Mouse (Mus musculus): ENCODE measurements around the gene Ripor2. TPM values are rescaled to one million over a fixed set of nuclear protein-coding genes. Genes with fewer than 3 reads are reported as not detected.

Ripor2 gene
- 3.7 and 3.8 TPM in 2 replicates for polyA plus RNA-seq (2015; fragmentation: Nextera tagmentation; extraction: Ambion mirVana)

- H3K27ac ChIP-seq (ENCODE audit: low read depth) = no peak within 1 kb of the TSS
- H3K36me3 ChIP-seq (replicated peaks; ENCODE audit: insufficient read depth, low read length) = no peaks in the 10 kb centered on the region
- ATAC-seq = no peak
- no peak within 1 kb of the TSS for H3K4me2 ChIP-seq (ENCODE audit: low read depth, low read length)
- H3K4me1 ChIP-seq (ENCODE audit: insufficient read depth) = 0 out of 2 replicates have a peak, but pooled peaks cover 2% of the 10 kb centered on the region
- 88% methylated on average over 10 of the region's 10 CpGs for WGBS (ENCODE audit: insufficient replicate concordance)
- H3K9me3 ChIP-seq (ENCODE audit: low read length) = no peaks in the 10 kb centered on the region
- no peaks in the 10 kb centered on the region for H3K27me3 ChIP-seq (ENCODE audit: insufficient read depth, low read length)
- no peak within 1 kb of the TSS for H3K9ac ChIP-seq (replicated peaks)
- no peak for TF ChIP-seq EP300 (IDR thresholded peaks at IDR 0.05; ENCODE audit: low read depth)
- no peak for TF ChIP-seq CTCF (IDR thresholded peaks at IDR 0.05; ENCODE audit: low read depth)
- no peak within 1 kb of the TSS for H3K4me3 ChIP-seq (ENCODE audit: low read depth, low read length)
- no peak for DNase-seq
Observed at GRCm38 (mm10) chr13:24581833-24582232, at the start of gene Ripor2. Gene Ripor2 (plus strand): TSS chr13:24582189.

- DNase-seq (no peak), ATAC-seq (no peak)
- Histone ChIP-seq H3K4me2 (ENCODE audit: low read depth, low read length) (no peak overlapping the region), H3K27ac (ENCODE audit: low read depth) (no peak overlapping the region), H3K36me3 (replicated peaks; ENCODE audit: insufficient read depth, low read length) (no peaks in the 10 kb centered on the region), H3K9ac (replicated peaks) (no peak overlapping the region), H3K4me3 (ENCODE audit: low read depth, low read length) (no peak overlapping the region), H3K4me1 (ENCODE audit: insufficient read depth) (no peaks in the 10 kb centered on the region), H3K27me3 (ENCODE audit: insufficient read depth, low read length) (no peaks in the 10 kb centered on the region), H3K9me3 (ENCODE audit: low read length) (no peaks in the 10 kb centered on the region)
- 79% methylated on average over 6 of the region's 6 CpGs for WGBS (ENCODE audit: insufficient replicate concordance)
- TF ChIP-seq CTCF (IDR thresholded peaks at IDR 0.05; ENCODE audit: low read depth) (no peak), EP300 (IDR thresholded peaks at IDR 0.05; ENCODE audit: low read depth) (no peak)
Observed at GRCm38 (mm10) chr13:24536531-24537167, 45.3 kb upstream of the Ripor2 start.

- WGBS (ENCODE audit: insufficient replicate concordance) = 89% methylated on average over 2 of the region's 2 CpGs
- H3K27me3 ChIP-seq (ENCODE audit: insufficient read depth, low read length) = no peaks in the 10 kb centered on the region
- no peaks in the 10 kb centered on the region for H3K36me3 ChIP-seq (replicated peaks; ENCODE audit: insufficient read depth, low read length)
Observed at GRCm38 (mm10) chr13:24538012-24538411, 44.0 kb upstream of the Ripor2 start.

GRCm38 (mm10) chr13:24538941-24539340 lies 43.0 kb upstream of the Ripor2 start:
- DNase-seq = no peak
- Histone ChIP-seq H3K4me1 (ENCODE audit: insufficient read depth) (no peaks in the 10 kb centered on the region), H3K4me2 (ENCODE audit: low read depth, low read length) (no peak overlapping the region), H3K27me3 (ENCODE audit: insufficient read depth, low read length) (no peaks in the 10 kb centered on the region), H3K27ac (ENCODE audit: low read depth) (no peak overlapping the region), H3K4me3 (ENCODE audit: low read depth, low read length) (no peak overlapping the region), H3K9ac (replicated peaks) (no peak overlapping the region), H3K9me3 (ENCODE audit: low read length) (no peaks in the 10 kb centered on the region), H3K36me3 (replicated peaks; ENCODE audit: insufficient read depth, low read length) (no peaks in the 10 kb centered on the region)
- no peak for TF ChIP-seq CTCF (IDR thresholded peaks at IDR 0.05; ENCODE audit: low read depth)
- TF ChIP-seq EP300 (IDR thresholded peaks at IDR 0.05; ENCODE audit: low read depth) = no peak
- WGBS (ENCODE audit: insufficient replicate concordance) = 77% methylated on average over 5 of the region's 5 CpGs
- no peak for ATAC-seq

More at GRCm38 (mm10) chr13:24538012-24538411, 44.0 kb upstream of the Ripor2 start:
- TF ChIP-seq CTCF (IDR thresholded peaks at IDR 0.05; ENCODE audit: low read depth) = 0 out of 2 replicates have a peak, but pooled peaks have one; percentile 36
- no peak for TF ChIP-seq EP300 (IDR thresholded peaks at IDR 0.05; ENCODE audit: low read depth)
- Histone ChIP-seq H3K4me3 (ENCODE audit: low read depth, low read length) (no peak overlapping the region), H3K27ac (ENCODE audit: low read depth) (no peak overlapping the region), H3K9ac (replicated peaks) (no peak overlapping the region), H3K9me3 (ENCODE audit: low read length) (no peaks in the 10 kb centered on the region), H3K4me1 (ENCODE audit: insufficient read depth) (no peaks in the 10 kb centered on the region), H3K4me2 (ENCODE audit: low read depth, low read length) (no peak overlapping the region)
- ATAC-seq = no peak
- no peak for DNase-seq

- Histone ChIP-seq H3K36me3 (replicated peaks; ENCODE audit: insufficient read depth, low read length) (no peaks in the 10 kb centered on the region), H3K27me3 (ENCODE audit: insufficient read depth, low read length) (no peaks in the 10 kb centered on the region), H3K9ac (replicated peaks) (no peak overlapping the region), H3K4me1 (ENCODE audit: insufficient read depth) (peaks cover 10% of the 10 kb centered on the region; the same call in 1 of the 2 replicates), H3K4me2 (ENCODE audit: low read depth, low read length) (no peak overlapping the region), H3K4me3 (ENCODE audit: low read depth, low read length) (no peak overlapping the region), H3K9me3 (ENCODE audit: low read length) (no peaks in the 10 kb centered on the region), H3K27ac (ENCODE audit: low read depth) (no peak overlapping the region)
- ATAC-seq = no peak
- DNase-seq = no peak
- WGBS (ENCODE audit: insufficient replicate concordance) = 50% methylated on average over 1 of the region's 1 CpGs
- TF ChIP-seq CTCF (IDR thresholded peaks at IDR 0.05; ENCODE audit: low read depth) (no peak), EP300 (IDR thresholded peaks at IDR 0.05; ENCODE audit: low read depth) (no peak)
Observed at GRCm38 (mm10) chr13:24545677-24546076, 36.3 kb upstream of the Ripor2 start.

- DNase-seq (no peak), ATAC-seq (no peak)
- Histone ChIP-seq H3K9me3 (ENCODE audit: low read length) (no peaks in the 10 kb centered on the region), H3K27ac (ENCODE audit: low read depth) (no peak overlapping the region), H3K36me3 (replicated peaks; ENCODE audit: insufficient read depth, low read length) (no peaks in the 10 kb centered on the region), H3K9ac (replicated peaks) (no peak overlapping the region), H3K4me2 (ENCODE audit: low read depth, low read length) (no peak overlapping the region), H3K27me3 (ENCODE audit: insufficient read depth, low read length) (no peaks in the 10 kb centered on the region), H3K4me3 (ENCODE audit: low read depth, low read length) (no peak overlapping the region), H3K4me1 (ENCODE audit: insufficient read depth) (peaks cover 16% of the 10 kb centered on the region; the same call in 1 of the 2 replicates)
- WGBS (ENCODE audit: insufficient replicate concordance) = 77% methylated on average over 12 of the region's 12 CpGs
- TF ChIP-seq EP300 (IDR thresholded peaks at IDR 0.05; ENCODE audit: low read depth) (peak; percentile 25; the same call in 1 of the 2 replicates), CTCF (IDR thresholded peaks at IDR 0.05; ENCODE audit: low read depth) (no peak)
Observed at GRCm38 (mm10) chr13:24546801-24547459, 35.1 kb upstream of the Ripor2 start.
